Mouse (Mus musculus) lung, postnatal 0 days (tissue): ENCODE measurements around the gene Acvr1.

ENCODE experiments used
- CTCF ChIP-seq: IDR thresholded peaks from 2 replicates; pipeline ENCODE4 v1.5.1; 2016; ENCODE audit warnings: antibody characterized with exemption, mild to moderate bottlenecking
- EP300 ChIP-seq: IDR thresholded peaks from 2 replicates; pipeline ENCODE4 v1.6.1; 2016; ENCODE audit warnings: antibody characterized with exemption, mild to moderate bottlenecking, control low read depth

DNA sequence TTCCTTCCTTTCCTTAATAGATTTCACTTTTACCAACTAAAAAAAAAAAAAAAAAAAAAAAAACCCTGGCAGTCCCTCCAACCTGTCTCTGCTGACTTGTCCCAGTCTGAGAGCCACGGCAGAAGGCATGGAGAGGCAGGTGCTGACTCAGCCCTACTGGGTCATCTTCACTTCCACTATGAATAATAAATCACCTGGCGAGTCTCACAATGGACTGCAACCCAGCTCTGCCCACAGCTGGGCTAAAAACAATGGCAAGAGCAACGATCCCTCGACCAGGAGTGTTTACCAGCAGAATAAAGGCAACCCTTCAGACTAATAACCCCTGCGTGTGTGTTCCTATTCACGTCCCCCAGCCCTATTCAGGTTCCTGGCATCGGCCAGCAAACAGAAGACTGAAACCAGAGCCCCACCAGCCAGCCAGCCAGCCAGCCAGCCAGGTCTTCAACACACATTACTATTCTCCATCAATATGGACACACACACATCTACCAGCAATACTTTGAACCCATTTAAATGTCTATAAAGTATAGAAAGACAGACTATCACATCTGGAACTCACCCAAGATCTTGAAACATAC, 37.0 kb downstream of the Acvr1 start:
- TF ChIP-seq CTCF (no peak), EP300 (no peak)
